Mouse (Mus musculus): ENCODE measurements around the gene Adgrf1.

Gene Adgrf1

DNA sequence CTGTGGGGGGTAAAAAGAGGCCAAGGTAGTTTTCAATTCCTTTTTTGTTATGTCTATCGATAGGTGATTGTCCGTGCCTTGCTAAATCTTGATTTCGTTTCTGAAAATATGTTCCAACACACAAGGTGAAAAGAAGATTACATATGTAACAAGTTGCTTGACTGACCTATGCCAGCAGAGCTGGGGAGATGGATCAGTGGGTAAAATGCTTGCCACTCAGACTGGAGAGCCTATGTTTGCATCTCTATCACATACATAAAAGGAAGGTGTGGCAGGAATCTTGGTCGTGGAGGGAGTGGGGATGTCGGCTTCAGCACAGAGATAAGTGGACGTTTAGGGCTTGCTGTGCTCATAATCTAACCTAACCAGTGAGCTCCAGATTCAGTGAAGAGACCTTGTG is 93.8 kb downstream of the Adgrf1 start:
- DNase-seq = no peak

DNA sequence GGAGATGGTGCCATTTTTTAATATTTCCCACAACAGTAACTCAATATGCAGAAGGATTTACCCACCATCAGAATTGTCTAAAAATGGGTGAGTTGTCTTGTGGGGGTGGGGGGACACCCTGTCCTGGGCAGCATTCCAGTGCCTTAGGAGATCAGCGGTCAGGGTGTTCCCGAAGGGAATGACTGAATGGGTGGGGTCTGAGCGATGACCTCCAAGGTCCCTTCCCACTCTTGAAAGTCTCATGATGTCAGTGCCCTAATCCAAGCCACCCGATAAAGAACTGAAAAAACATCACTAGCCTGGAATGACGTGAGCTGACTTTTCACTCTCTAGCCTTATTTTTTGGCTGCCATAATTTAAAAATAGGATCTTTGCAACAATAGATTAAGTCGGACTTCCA is 95.2 kb downstream of the Adgrf1 start:
- DNase-seq = peak; percentile 45

DNA sequence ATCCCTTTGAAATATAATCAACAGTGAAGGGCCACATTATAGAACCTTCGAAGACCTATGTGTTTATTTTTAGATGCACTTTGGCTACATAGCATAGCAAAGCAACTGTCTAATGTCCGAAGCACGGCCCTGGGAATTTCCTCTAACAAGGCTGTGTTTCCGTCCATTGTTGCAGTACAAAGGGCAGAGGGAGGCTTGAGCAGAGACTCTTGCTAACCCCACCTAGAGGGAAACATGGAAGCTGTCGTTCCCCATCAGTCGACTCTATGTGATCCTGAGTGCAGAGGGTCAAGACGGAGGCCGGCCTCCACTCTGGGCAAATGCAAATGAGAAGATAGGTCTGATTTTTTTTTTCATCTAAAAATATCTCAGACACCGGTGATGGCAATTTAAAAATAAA is 96.4 kb downstream of the Adgrf1 start:
- peak; percentile 59 for DNase-seq

DNA sequence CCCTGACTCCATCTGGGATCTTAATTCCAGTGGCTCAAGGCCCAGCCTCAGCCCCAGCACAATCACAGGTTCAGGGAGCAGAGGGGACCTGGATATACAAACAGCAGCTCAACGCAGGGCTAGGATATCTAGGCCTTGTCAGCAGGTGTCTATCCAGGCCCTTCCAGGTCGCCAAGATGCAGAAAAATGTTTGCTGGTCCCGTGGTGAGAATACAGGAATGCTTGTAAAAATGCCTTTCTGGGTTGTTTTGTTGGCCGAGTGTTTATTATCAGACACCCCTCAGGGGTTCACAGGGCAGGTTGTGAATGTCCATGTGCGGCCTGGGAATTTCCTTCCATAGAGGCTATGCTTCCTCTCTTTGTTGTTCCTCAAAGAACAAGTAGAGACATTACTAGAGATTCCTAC is 98.0 kb downstream of the Adgrf1 start:
- DNase-seq = peak; percentile 22

DNA sequence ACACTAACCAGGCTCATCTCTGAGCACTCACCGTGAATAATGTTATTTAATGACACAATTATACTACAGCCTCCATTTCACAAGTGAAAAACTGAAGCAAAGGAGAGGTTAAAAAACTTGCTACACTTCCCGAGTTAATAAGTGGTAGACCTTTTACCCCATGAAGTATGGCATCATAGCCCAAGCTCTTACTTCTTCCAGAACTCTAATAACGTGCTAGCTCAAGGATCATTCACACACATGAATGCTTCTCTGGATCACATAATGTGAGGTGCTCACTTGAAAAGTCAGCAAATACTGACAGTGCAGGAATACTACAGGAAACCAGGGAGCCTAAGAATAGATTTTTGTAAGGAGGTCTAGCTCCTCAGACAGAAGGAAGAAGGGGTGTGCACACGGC is 102.5 kb downstream of the Adgrf1 start:
- DNase-seq = no peak

DNA sequence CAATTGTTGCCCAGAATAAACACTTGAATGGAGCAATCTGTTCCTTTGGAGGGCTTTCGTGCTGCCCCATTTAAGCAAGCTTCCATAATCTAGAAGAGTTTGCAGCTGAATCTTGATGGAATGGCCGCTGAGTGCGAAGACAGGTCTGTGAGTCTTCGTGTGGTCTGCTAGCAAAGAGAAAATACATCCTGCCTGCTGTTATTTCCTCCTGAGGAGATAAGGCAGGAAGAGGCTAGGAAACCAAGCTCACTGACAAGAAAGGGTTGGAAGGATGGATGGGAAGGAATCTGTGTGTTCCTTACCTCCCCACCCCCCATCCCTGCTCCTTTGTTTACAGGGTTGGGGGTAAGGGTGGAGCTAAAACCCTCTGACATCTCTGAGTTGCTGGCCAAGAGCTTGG is 103.9 kb downstream of the Adgrf1 start:
- peak; percentile 52 for DNase-seq
